Mouse (Mus musculus) E14TG2a.4 (cell line): ENCODE data around the gene Iqck.

ENCODE experiments used
- H3K27me3 ChIP-seq: 2 replicates; pipeline ENCODE4 v1.6.1; 2014; ENCODE audit warnings: low read length, control low read depth; ENCODE audit not compliant: insufficient read depth
- H3K36me3 ChIP-seq: 2 replicates; pipeline ENCODE4 v1.6.1; 2014; ENCODE audit warnings: low read length, control low read depth; ENCODE audit not compliant: insufficient read depth
- H3K4me1 ChIP-seq: replicated peaks from 2 replicates; pipeline ENCODE4 v1.6.1; 2014; ENCODE audit warnings: low read depth, low read length, control low read depth
- H3K4me3 ChIP-seq: replicated peaks from 2 replicates; pipeline ENCODE4 v1.5.1; 2014; ENCODE audit warnings: mild to moderate bottlenecking, low read length
- H3K9me3 ChIP-seq: 2 replicates; pipeline ENCODE4 v1.6.1; 2014; ENCODE audit warnings: low read length, control low read depth
- CTCF ChIP-seq: conservative IDR thresholded peaks from 2 replicates; pipeline ENCODE4 v1.5.1; 2014; ENCODE audit warnings: low read length
- NANOG ChIP-seq: IDR thresholded peaks from 2 replicates; pipeline ENCODE4 v1.6.1; 2014; ENCODE audit warnings: borderline replicate concordance, low read length, mixed read lengths
- POU5F1 ChIP-seq: IDR thresholded peaks from 2 replicates; pipeline ENCODE4 v1.6.1; 2014; ENCODE audit warnings: low read length, borderline replicate concordance

Iqck gene

DNA sequence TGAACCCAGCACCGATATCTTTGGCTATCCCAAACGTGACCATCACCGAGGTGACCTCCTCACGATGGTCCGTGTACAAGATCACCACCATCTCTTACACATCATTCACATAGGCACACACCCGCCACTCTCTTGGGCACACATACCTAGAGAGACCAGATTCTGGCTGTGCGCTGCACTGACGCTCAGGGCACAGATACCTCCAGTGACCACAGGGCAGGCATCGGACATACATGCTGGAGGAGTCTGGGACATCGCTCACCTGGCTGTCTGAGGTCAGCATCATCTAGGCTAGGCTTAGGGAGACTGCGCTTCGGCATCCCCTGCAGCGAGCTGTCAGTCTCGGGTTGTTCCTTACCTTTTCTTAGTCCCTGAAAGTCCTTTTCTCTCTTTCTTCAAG is 140.1 kb downstream of the Iqck start:
- H3K36me3 ChIP-seq: no peaks in the 10 kb centered on the region
- H3K4me1 ChIP-seq: peaks cover 47% of the 10 kb centered on the region
- no peak for TF ChIP-seq CTCF
- TF ChIP-seq NANOG: no peak
- TF ChIP-seq POU5F1: no peak
- H3K4me3 ChIP-seq: peak overlapping the region; percentile 84
- peaks cover 26% of the 10 kb centered on the region for H3K27me3 ChIP-seq
- 0 out of 2 replicates have a peak, but pooled peaks cover 5% of the 10 kb centered on the region for H3K9me3 ChIP-seq

DNA sequence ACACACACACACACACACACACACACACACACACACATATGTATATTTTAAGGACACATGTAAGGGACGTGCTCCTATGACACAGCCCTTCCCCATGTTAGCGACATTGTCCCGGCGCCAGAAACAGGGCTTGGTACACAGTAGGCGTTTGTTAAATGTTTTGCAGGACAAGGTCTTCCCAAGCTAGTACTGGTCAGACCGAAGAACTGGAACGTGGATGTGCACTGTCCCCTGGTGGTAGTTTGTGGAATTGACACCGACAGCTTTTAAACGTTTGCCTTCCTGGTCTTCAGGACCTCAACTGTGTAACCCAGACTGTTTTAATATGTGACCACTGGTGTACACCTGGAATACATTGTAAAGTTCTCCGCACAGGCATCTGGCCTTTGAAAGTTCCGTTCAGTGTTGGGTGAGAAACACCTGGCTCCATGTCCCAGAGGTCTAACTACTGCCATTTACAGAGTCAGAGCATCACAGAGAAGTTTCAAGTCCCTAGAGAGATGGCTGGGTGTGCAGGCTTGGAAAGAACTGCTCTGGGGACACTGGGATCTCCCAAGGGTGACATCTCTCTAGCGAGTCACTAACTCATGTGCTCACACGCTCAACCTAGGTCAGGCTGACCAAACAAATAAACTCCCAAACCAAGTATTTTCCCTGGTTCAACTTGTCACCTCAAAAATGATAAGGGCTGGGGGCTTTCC is 140.7 kb downstream of the Iqck start:
- Histone ChIP-seq H3K36me3 (no peaks in the 10 kb centered on the region), H3K9me3 (0 out of 2 replicates have a peak, but pooled peaks cover 5% of the 10 kb centered on the region), H3K4me3 (no peak overlapping the region), H3K27me3 (peaks cover 27% of the 10 kb centered on the region), H3K4me1 (peaks cover 41% of the 10 kb centered on the region)
- TF ChIP-seq POU5F1: no peak
- TF ChIP-seq CTCF: peak; percentile 100

DNA sequence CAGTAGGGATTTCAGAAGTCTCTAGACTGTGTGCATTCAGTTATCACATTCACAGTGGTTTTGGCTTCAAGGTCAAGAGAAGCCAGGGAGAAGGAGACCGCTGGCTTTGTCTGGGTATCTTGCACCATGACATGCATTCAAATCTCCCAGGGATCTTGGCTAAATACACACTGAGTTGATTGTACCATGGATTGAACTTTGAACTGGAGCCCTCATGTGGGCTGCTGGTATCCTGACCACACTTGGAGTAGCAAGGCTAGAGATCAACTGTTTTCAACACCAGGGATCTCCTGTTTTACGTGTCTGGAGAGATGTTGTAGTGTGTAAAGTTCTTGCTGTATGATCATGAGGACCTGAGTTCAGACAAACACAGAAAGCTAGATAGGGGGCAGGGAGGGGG is 144.3 kb downstream of the Iqck start:
- Histone ChIP-seq H3K27me3 (peaks cover 20% of the 10 kb centered on the region), H3K36me3 (no peaks in the 10 kb centered on the region), H3K4me1 (peaks cover 8% of the 10 kb centered on the region), H3K9me3 (0 out of 2 replicates have a peak, but pooled peaks cover 5% of the 10 kb centered on the region), H3K4me3 (no peak overlapping the region)
- TF ChIP-seq POU5F1: no peak
- no peak for TF ChIP-seq CTCF
- TF ChIP-seq NANOG: no peak

DNA sequence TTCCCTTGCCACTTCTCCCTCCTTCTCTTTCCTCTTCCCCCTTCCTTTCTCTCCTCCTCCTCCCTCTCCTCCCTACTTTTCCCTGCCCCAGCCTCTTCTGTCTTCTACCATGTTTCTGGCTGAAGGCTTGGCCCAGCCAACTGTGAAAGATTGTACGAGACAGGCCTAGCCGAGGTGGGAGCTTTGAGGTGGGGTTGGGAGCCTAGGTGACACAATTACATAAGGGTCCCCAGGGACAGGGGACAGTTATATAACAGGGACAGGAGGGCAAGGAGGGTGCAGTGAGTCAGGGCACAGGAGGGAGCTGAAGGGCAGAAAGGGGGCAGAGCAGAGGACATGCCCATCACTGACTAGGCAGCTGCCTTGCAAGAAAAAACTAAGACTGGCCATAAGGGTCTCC is 146.4 kb downstream of the Iqck start:
- no peak for TF ChIP-seq POU5F1
- TF ChIP-seq NANOG: no peak
- TF ChIP-seq CTCF: no peak
- no peaks in the 10 kb centered on the region for H3K36me3 ChIP-seq
- H3K9me3 ChIP-seq: 0 out of 2 replicates have a peak, but pooled peaks cover 5% of the 10 kb centered on the region
- H3K4me3 ChIP-seq: no peak overlapping the region
- peaks cover 15% of the 10 kb centered on the region for H3K27me3 ChIP-seq
- no peaks in the 10 kb centered on the region for H3K4me1 ChIP-seq

DNA sequence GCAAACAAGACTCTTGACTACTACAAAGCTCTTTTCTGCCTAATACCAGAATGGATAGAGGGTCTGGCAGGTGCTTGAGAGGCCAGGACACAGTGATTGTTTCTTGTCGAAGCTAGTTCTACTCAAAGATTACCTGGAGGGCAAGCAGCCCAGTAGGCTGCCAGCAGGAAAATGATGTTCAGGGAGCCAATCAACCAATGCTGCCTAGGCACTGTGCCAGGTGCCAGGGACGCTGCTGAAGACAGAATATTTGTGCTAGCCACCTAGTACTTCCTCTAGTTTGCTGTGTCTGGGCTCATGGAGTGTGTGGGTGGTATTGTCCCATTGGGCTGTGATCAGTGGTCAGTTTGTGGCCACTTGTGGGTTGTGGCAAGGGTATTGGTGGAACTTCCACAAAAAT is 146.9 kb downstream of the Iqck start:
- Histone ChIP-seq H3K4me3 (no peak overlapping the region), H3K27me3 (peaks cover 17% of the 10 kb centered on the region), H3K9me3 (0 out of 2 replicates have a peak, but pooled peaks cover 5% of the 10 kb centered on the region), H3K36me3 (no peaks in the 10 kb centered on the region), H3K4me1 (no peaks in the 10 kb centered on the region)
- TF ChIP-seq NANOG: no peak
- TF ChIP-seq CTCF: no peak
- TF ChIP-seq POU5F1: no peak

DNA sequence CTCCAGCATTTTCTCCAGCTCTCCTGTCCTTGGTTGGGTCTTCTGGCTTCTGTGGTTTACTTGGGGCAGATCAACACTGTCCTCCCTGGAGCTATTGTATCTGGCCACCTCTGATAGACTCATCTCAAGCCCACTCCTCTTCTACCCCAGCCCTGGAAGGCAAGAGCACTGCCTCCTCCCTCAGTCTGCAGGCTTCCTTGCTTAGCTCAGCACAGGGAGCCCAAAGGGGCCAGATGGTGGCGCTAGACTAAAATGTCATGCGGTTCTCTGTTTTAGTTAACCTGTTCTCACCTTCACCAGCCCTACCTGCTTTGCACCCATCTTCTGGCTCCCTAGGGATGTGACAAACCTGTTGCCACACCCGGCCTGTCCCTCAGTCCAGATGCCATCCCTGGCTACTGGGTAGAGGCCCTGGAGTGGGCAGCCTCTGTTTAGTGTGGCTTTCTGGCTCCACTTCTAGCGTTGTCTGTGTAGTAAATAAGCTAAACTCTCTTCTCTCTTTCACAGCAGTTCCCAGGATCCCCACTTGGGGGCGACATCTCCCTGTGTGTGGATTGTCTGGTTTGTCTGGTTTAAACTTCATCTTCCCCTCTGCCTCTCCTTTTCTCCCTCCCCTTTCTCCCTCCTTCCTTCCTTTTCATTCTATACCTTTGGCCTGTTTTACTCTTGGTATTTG is 155.4 kb downstream of the Iqck start:
- H3K36me3 ChIP-seq: no peaks in the 10 kb centered on the region
- TF ChIP-seq NANOG: no peak
- TF ChIP-seq CTCF: peak; percentile 73
- TF ChIP-seq POU5F1: no peak
- peaks cover 11% of the 10 kb centered on the region; the same call in 1 of the 2 replicates for H3K27me3 ChIP-seq
- H3K9me3 ChIP-seq: no peaks in the 10 kb centered on the region
- no peaks in the 10 kb centered on the region for H3K4me1 ChIP-seq
- no peak overlapping the region for H3K4me3 ChIP-seq

DNA sequence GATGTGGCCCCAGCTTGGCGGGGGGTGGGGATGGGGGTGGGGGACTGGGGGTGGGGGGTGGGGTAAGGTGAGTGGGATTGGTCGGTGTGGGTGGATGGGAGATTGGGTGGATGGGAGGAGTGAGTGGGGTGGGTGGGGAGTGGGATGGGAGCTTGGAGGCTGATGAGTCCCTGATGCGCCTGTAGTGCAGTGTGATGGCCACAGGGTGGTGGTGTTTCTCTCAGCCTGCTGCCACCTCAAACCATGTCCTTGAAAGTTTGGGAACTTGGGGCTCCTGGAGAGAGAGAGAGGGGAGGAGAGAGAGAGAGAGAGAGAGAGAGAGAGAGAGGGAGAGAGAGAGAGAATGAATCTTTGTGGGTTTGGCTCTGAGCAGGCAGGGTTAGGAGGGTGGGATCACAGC is 160.2 kb downstream of the Iqck start:
- Histone ChIP-seq H3K4me3 (no peak overlapping the region), H3K36me3 (no peaks in the 10 kb centered on the region), H3K9me3 (no peaks in the 10 kb centered on the region), H3K27me3 (peaks cover 13% of the 10 kb centered on the region), H3K4me1 (peaks cover 3% of the 10 kb centered on the region; the same call in 1 of the 2 replicates)
- no peak for TF ChIP-seq NANOG
- peak; percentile 30 for TF ChIP-seq CTCF

DNA sequence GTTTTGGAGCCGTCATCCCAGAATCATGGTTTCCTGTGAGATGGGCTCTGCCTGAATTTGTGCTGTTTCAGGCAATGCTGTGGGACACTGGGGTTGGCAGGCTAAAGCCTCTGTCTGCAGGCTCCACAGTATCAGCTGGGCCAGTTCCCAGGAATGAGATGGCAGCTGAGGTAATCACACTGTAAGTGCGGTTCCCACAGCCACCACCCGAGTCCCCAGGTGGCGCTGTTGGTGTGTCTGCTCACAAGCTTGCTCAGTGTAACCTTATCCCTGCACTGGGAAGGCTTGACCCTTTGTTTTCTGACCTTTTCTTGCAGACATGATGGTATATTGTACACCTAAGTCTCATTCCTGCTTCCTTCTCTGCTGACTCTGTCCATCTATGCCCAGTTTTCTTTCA is 164.0 kb downstream of the Iqck start:
- H3K4me1 ChIP-seq: peaks cover 22% of the 10 kb centered on the region
- H3K9me3 ChIP-seq: no peaks in the 10 kb centered on the region
- no peak overlapping the region for H3K4me3 ChIP-seq
- no peaks in the 10 kb centered on the region for H3K36me3 ChIP-seq
- H3K27me3 ChIP-seq: peaks cover 13% of the 10 kb centered on the region
- TF ChIP-seq CTCF: peak; percentile 69
- no peak for TF ChIP-seq POU5F1
